Mouse (Mus musculus): ENCODE results near the gene Auts2. TPM values are rescaled to one million over a fixed set of nuclear protein-coding genes. Genes with fewer than 3 reads are reported as not detected.

Gene Auts2
- polyA plus RNA-seq, 1 experiment from 2014 or later, result 82.5 TPM

GRCm38 (mm10) chr5:132060116-132060515 lies 483.0 kb downstream of the Auts2 start:
- no peak overlapping the region for H3K27ac ChIP-seq (ENCODE audit: low read depth, low read length)
- H3K4me2 ChIP-seq (ENCODE audit: low read depth, low read length), result no peak overlapping the region
- no peak overlapping the region for H3K9ac ChIP-seq (replicated peaks; ENCODE audit: low read depth, low read length)
- no peak for ATAC-seq (ENCODE audit: low read depth)
- H3K27me3 ChIP-seq (ENCODE audit: control insufficient read depth, insufficient read depth, low read length), result no peaks in the 10 kb centered on the region
- no peaks in the 10 kb centered on the region for H3K9me3 ChIP-seq (ENCODE audit: control insufficient read depth, low read length)
- 90% methylated on average over 6 of the region's 6 CpGs for WGBS
- H3K36me3 ChIP-seq (ENCODE audit: control insufficient read depth, insufficient read depth, low read length), result no peaks in the 10 kb centered on the region
- H3K4me3 ChIP-seq (ENCODE audit: low read depth, low read length), result no peak overlapping the region
- no peaks in the 10 kb centered on the region for H3K4me1 ChIP-seq (ENCODE audit: control insufficient read depth, insufficient read depth, low read length)

GRCm38 (mm10) chr5:132052637-132053036 lies 490.5 kb downstream of the Auts2 start:
- no peak overlapping the region for H3K4me3 ChIP-seq (ENCODE audit: low read depth, low read length)
- H3K4me2 ChIP-seq (ENCODE audit: low read depth, low read length), result no peak overlapping the region
- no peaks in the 10 kb centered on the region for H3K36me3 ChIP-seq (ENCODE audit: control insufficient read depth, insufficient read depth, low read length)
- H3K9ac ChIP-seq (replicated peaks; ENCODE audit: low read depth, low read length), result no peak overlapping the region
- ATAC-seq (ENCODE audit: low read depth), result no peak
- no peaks in the 10 kb centered on the region for H3K4me1 ChIP-seq (ENCODE audit: control insufficient read depth, insufficient read depth, low read length)
- H3K9me3 ChIP-seq (ENCODE audit: control insufficient read depth, low read length), result no peaks in the 10 kb centered on the region
- H3K27me3 ChIP-seq (ENCODE audit: control insufficient read depth, insufficient read depth, low read length), result no peaks in the 10 kb centered on the region
- no peak overlapping the region for H3K27ac ChIP-seq (ENCODE audit: low read depth, low read length)
- 77% methylated on average over 13 of the region's 13 CpGs for WGBS

GRCm38 (mm10) chr5:132039584-132039983 lies 503.6 kb downstream of the Auts2 start:
- H3K36me3 ChIP-seq (ENCODE audit: control insufficient read depth, insufficient read depth, low read length), result no peaks in the 10 kb centered on the region
- H3K4me2 ChIP-seq (ENCODE audit: low read depth, low read length), result no peak overlapping the region
- H3K9ac ChIP-seq (replicated peaks; ENCODE audit: low read depth, low read length), result no peak overlapping the region
- H3K27ac ChIP-seq (ENCODE audit: low read depth, low read length), result no peak overlapping the region
- no peaks in the 10 kb centered on the region; the same call in 1 of the 2 replicates for H3K4me1 ChIP-seq (ENCODE audit: control insufficient read depth, insufficient read depth, low read length)
- 92% methylated on average over 6 of the region's 6 CpGs for WGBS
- no peak overlapping the region for H3K4me3 ChIP-seq (ENCODE audit: low read depth, low read length)
- no peaks in the 10 kb centered on the region for H3K9me3 ChIP-seq (ENCODE audit: control insufficient read depth, low read length)
- H3K27me3 ChIP-seq (ENCODE audit: control insufficient read depth, insufficient read depth, low read length), result no peaks in the 10 kb centered on the region
- ATAC-seq (ENCODE audit: low read depth), result no peak

- WGBS, result 31% methylated on average over 15 of the region's 15 CpGs
- peak overlapping the region; percentile 32 for H3K4me2 ChIP-seq (ENCODE audit: low read depth, low read length)
- no peaks in the 10 kb centered on the region for H3K36me3 ChIP-seq (ENCODE audit: control insufficient read depth, insufficient read depth, low read length)
- H3K4me1 ChIP-seq (ENCODE audit: control insufficient read depth, insufficient read depth, low read length), result peaks cover 30% of the 10 kb centered on the region
- peak overlapping the region; percentile 73 for H3K27ac ChIP-seq (ENCODE audit: low read depth, low read length)
- H3K4me3 ChIP-seq (ENCODE audit: low read depth, low read length), result no peak overlapping the region
- 0 out of 2 replicates have a peak overlapping the region, but pooled peaks have one; percentile 16 for H3K9ac ChIP-seq (replicated peaks; ENCODE audit: low read depth, low read length)
- H3K27me3 ChIP-seq (ENCODE audit: control insufficient read depth, insufficient read depth, low read length), result no peaks in the 10 kb centered on the region
- no peaks in the 10 kb centered on the region for H3K9me3 ChIP-seq (ENCODE audit: control insufficient read depth, low read length)
- ATAC-seq (ENCODE audit: low read depth), result peak; percentile 89
Measured at GRCm38 (mm10) chr5:132033491-132034350, 509.4 kb downstream of the Auts2 start.

- no peak overlapping the region for H3K4me2 ChIP-seq (ENCODE audit: low read depth, low read length)
- H3K4me1 ChIP-seq (ENCODE audit: control insufficient read depth, insufficient read depth, low read length), result peaks cover 30% of the 10 kb centered on the region
- H3K36me3 ChIP-seq (ENCODE audit: control insufficient read depth, insufficient read depth, low read length), result no peaks in the 10 kb centered on the region
- no peak overlapping the region for H3K4me3 ChIP-seq (ENCODE audit: low read depth, low read length)
- no peaks in the 10 kb centered on the region for H3K9me3 ChIP-seq (ENCODE audit: control insufficient read depth, low read length)
- H3K27ac ChIP-seq (ENCODE audit: low read depth, low read length), result peak overlapping the region; percentile 24; the same call in 1 of the 2 replicates
- WGBS, result 34% methylated on average over 15 of the region's 15 CpGs
- ATAC-seq (ENCODE audit: low read depth), result no peak
- H3K27me3 ChIP-seq (ENCODE audit: control insufficient read depth, insufficient read depth, low read length), result no peaks in the 10 kb centered on the region
- H3K9ac ChIP-seq (replicated peaks; ENCODE audit: low read depth, low read length), result no peak overlapping the region
Measured at GRCm38 (mm10) chr5:132030941-132031531, 512.1 kb downstream of the Auts2 start.

GRCm38 (mm10) chr5:132029638-132030037 lies 513.5 kb downstream of the Auts2 start:
- Histone ChIP-seq H3K36me3 (ENCODE audit: control insufficient read depth, insufficient read depth, low read length) (no peaks in the 10 kb centered on the region), H3K4me1 (ENCODE audit: control insufficient read depth, insufficient read depth, low read length) (peaks cover 30% of the 10 kb centered on the region), H3K4me2 (ENCODE audit: low read depth, low read length) (no peak overlapping the region), H3K9me3 (ENCODE audit: control insufficient read depth, low read length) (no peaks in the 10 kb centered on the region), H3K4me3 (ENCODE audit: low read depth, low read length) (no peak overlapping the region), H3K27ac (ENCODE audit: low read depth, low read length) (no peak overlapping the region), H3K9ac (replicated peaks; ENCODE audit: low read depth, low read length) (no peak overlapping the region), H3K27me3 (ENCODE audit: control insufficient read depth, insufficient read depth, low read length) (no peaks in the 10 kb centered on the region)
- 62% methylated on average over 11 of the region's 11 CpGs for WGBS
- ATAC-seq (ENCODE audit: low read depth), result no peak

GRCm38 (mm10) chr5:132029038-132029437 lies 514.1 kb downstream of the Auts2 start:
- Histone ChIP-seq H3K4me1 (ENCODE audit: control insufficient read depth, insufficient read depth, low read length) (peaks cover 28% of the 10 kb centered on the region), H3K4me3 (ENCODE audit: low read depth, low read length) (no peak overlapping the region), H3K27ac (ENCODE audit: low read depth, low read length) (no peak overlapping the region), H3K9me3 (ENCODE audit: control insufficient read depth, low read length) (no peaks in the 10 kb centered on the region), H3K36me3 (ENCODE audit: control insufficient read depth, insufficient read depth, low read length) (no peaks in the 10 kb centered on the region), H3K4me2 (ENCODE audit: low read depth, low read length) (no peak overlapping the region), H3K9ac (replicated peaks; ENCODE audit: low read depth, low read length) (no peak overlapping the region), H3K27me3 (ENCODE audit: control insufficient read depth, insufficient read depth, low read length) (no peaks in the 10 kb centered on the region)
- 90% methylated on average over 12 of the region's 12 CpGs for WGBS
- ATAC-seq (ENCODE audit: low read depth), result no peak

GRCm38 (mm10) chr5:132027859-132028498 lies 515.2 kb downstream of the Auts2 start:
- 82% methylated on average over 5 of the region's 5 CpGs for WGBS

GRCm38 (mm10) chr5:132013296-132013695 lies 529.8 kb downstream of the Auts2 start:
- 38% methylated on average over 7 of the region's 7 CpGs for WGBS
- ATAC-seq (ENCODE audit: low read depth), result no peak
- Histone ChIP-seq H3K36me3 (ENCODE audit: control insufficient read depth, insufficient read depth, low read length) (no peaks in the 10 kb centered on the region), H3K9ac (replicated peaks; ENCODE audit: low read depth, low read length) (no peak overlapping the region), H3K27ac (ENCODE audit: low read depth, low read length) (no peak overlapping the region), H3K27me3 (ENCODE audit: control insufficient read depth, insufficient read depth, low read length) (no peaks in the 10 kb centered on the region), H3K4me3 (ENCODE audit: low read depth, low read length) (no peak overlapping the region), H3K4me1 (ENCODE audit: control insufficient read depth, insufficient read depth, low read length) (no peaks in the 10 kb centered on the region), H3K9me3 (ENCODE audit: control insufficient read depth, low read length) (no peaks in the 10 kb centered on the region), H3K4me2 (ENCODE audit: low read depth, low read length) (no peak overlapping the region)

More at GRCm38 (mm10) chr5:132027859-132028498, 515.2 kb downstream of the Auts2 start:
- H3K4me1 ChIP-seq (ENCODE audit: control insufficient read depth, insufficient read depth, low read length), result peaks cover 19% of the 10 kb centered on the region
- no peaks in the 10 kb centered on the region for H3K9me3 ChIP-seq (ENCODE audit: control insufficient read depth, low read length)
- no peak overlapping the region for H3K27ac ChIP-seq (ENCODE audit: low read depth, low read length)
- no peak overlapping the region for H3K4me3 ChIP-seq (ENCODE audit: low read depth, low read length)
- no peak overlapping the region for H3K9ac ChIP-seq (replicated peaks; ENCODE audit: low read depth, low read length)
- no peaks in the 10 kb centered on the region for H3K36me3 ChIP-seq (ENCODE audit: control insufficient read depth, insufficient read depth, low read length)
- no peak for ATAC-seq (ENCODE audit: low read depth)
- H3K4me2 ChIP-seq (ENCODE audit: low read depth, low read length), result no peak overlapping the region
- H3K27me3 ChIP-seq (ENCODE audit: control insufficient read depth, insufficient read depth, low read length), result no peaks in the 10 kb centered on the region

Data from neural tube, embryonic 14.5 days (tissue).